Mouse (Mus musculus): Measurements from ENCODE around the gene Soat2. TPM values are rescaled to one million over a fixed set of nuclear protein-coding genes. Genes with fewer than 3 reads are reported as not detected.

Soat2 gene
- polyA plus RNA-seq, 1 experiment from 2014 or later, result 2.3 TPM

DNA sequence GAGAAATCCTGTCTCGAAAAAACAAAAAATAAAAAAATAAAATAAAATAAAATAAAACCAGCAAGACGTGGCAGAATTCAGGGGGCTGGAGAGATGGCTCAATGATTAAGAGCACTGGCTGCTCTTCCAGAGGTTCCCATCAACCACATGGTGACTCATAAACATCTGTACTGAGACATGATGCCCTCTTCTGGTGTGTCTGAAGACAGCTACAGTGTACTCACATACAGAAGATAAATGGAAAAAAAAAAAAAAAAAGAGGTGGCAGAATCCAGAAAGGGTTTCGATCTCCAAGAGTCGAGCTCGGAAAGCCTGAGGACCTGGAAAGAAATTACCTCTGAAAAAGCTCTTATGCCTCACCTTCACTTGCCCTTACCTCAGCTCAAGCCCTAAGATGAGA lies 9.2 kb upstream of the Soat2 start:
- no peak overlapping the region for H3K4me3 ChIP-seq (ENCODE audit: low read depth, low read length)
- H3K36me3 ChIP-seq (ENCODE audit: control insufficient read depth, insufficient read depth, low read length), result no peaks in the 10 kb centered on the region
- WGBS (ENCODE audit: insufficient replicate concordance), result 87% methylated on average over 5 of the region's 5 CpGs
- H3K27ac ChIP-seq (ENCODE audit: low read depth, low read length), result no peak overlapping the region
- H3K4me1 ChIP-seq (ENCODE audit: control insufficient read depth, insufficient read depth, low read length), result peaks cover 10% of the 10 kb centered on the region
- no peak overlapping the region for H3K9ac ChIP-seq (ENCODE audit: low read depth, low read length)
- ATAC-seq (replicated peaks; ENCODE audit: insufficient number of reproducible peaks, low FRiP score, low TSS enrichment), result no peak
- H3K27me3 ChIP-seq (ENCODE audit: control insufficient read depth, insufficient read depth, low read length), result peaks cover 26% of the 10 kb centered on the region
- no peaks in the 10 kb centered on the region for H3K9me3 ChIP-seq (replicated peaks; ENCODE audit: control insufficient read depth, low read length)
- no peak overlapping the region for H3K4me2 ChIP-seq

DNA sequence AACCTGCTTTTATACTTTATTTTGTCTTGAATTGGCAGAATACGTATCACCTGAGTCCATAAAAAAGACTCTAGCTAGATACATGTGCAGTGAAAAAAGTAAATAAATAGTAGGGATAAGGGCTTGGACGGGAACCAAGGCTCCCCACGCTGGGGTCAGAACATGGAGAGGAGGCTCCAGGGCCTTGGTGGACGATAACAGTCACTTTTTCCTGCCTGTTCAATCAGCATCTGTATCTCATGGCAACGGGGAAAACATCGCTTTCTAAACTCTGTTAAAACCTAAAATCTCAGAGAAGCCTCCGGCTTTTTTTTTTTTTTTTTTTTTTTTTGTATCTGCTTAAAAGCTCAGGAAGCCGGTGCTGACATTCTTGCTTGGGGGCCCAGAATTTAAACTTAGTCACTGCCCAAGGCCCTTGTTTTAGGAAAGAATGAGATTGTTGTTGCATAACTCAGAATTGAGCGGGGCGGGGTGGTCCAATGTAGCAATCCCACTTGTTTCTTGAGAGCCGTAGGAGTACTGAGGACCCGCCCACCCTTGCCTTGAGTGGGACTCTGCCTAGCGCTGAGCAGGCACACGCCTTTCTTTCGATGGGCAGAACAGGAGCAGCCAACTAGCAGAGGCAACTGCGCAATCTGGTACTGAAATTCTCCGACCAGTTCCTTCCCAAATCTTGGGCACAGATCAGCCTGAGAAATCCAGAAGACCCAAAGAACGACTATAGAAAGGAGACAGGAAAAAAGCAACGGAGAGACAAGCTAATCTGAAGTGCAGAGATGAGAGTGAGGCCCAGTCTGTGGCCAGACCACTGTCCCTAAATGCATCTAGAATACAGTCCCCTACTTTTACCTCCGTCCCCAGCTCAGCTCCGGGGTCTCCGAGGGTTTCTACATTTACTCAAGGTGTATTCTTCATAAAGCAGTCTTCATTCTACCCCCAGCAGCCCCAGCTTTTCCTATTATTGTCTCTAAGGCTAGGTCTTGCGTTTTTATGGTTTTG lies 7.1 kb upstream of the Soat2 start:
- H3K9ac ChIP-seq (ENCODE audit: low read depth, low read length), result no peak overlapping the region
- no peak overlapping the region for H3K4me3 ChIP-seq (ENCODE audit: low read depth, low read length)
- no peak overlapping the region for H3K4me2 ChIP-seq
- peaks cover 26% of the 10 kb centered on the region for H3K27me3 ChIP-seq (ENCODE audit: control insufficient read depth, insufficient read depth, low read length)
- H3K4me1 ChIP-seq (ENCODE audit: control insufficient read depth, insufficient read depth, low read length), result peaks cover 17% of the 10 kb centered on the region
- ATAC-seq (replicated peaks; ENCODE audit: insufficient number of reproducible peaks, low FRiP score, low TSS enrichment), result no peak
- no peaks in the 10 kb centered on the region for H3K36me3 ChIP-seq (ENCODE audit: control insufficient read depth, insufficient read depth, low read length)
- H3K9me3 ChIP-seq (replicated peaks; ENCODE audit: control insufficient read depth, low read length), result no peaks in the 10 kb centered on the region
- WGBS (ENCODE audit: insufficient replicate concordance), result 46% methylated on average over 23 of the region's 23 CpGs
- no peak overlapping the region for H3K27ac ChIP-seq (ENCODE audit: low read depth, low read length)

DNA sequence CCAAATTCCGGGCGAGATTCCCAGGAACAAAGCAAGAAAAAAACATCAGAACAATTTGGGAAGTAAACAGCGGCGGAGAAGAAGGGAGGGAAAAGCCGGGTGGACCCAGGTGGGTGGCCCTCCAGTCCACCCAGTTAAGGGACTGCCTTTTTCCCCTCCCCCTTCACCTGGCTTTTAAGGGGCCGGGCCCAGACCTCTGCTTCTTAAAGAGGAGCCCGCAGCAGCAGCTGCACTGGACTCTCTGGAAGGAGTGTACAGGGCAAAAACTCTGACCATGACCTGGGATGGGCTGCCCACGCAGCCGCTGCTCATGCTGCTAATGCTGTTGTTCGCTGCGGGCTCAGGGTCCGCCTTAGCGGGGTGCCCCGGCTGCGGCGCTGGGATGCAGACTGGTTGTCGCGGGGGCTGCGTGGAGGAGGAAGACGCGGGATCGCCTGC lies 6.0 kb upstream of the Soat2 start, which contains the start of gene Igfbp6:
TSS of gene Igfbp6 (plus strand) at position 89 of the 438 bp plus-strand sequence.
- WGBS (ENCODE audit: insufficient replicate concordance), result 9% methylated on average over 22 of the region's 22 CpGs
- Histone ChIP-seq H3K27ac (ENCODE audit: low read depth, low read length) (no peak within 1 kb of the TSS), H3K9ac (ENCODE audit: low read depth, low read length) (peak within 1 kb of the TSS; percentile 30; the same call in 1 of the 2 replicates), H3K27me3 (ENCODE audit: control insufficient read depth, insufficient read depth, low read length) (peaks cover 26% of the 10 kb centered on the region), H3K4me2 (peak within 1 kb of the TSS; percentile 53), H3K9me3 (replicated peaks; ENCODE audit: control insufficient read depth, low read length) (no peaks in the 10 kb centered on the region), H3K36me3 (ENCODE audit: control insufficient read depth, insufficient read depth, low read length) (no peaks in the 10 kb centered on the region), H3K4me1 (ENCODE audit: control insufficient read depth, insufficient read depth, low read length) (peaks cover 17% of the 10 kb centered on the region), H3K4me3 (ENCODE audit: low read depth, low read length) (peak within 1 kb of the TSS; percentile 23; the same call in 1 of the 2 replicates)
- no peak for ATAC-seq (replicated peaks; ENCODE audit: insufficient number of reproducible peaks, low FRiP score, low TSS enrichment)

GRCm38 (mm10) chr15:102144726-102145125 lies 5.6 kb upstream of the Soat2 start:
- H3K9me3 ChIP-seq (replicated peaks; ENCODE audit: control insufficient read depth, low read length), result no peaks in the 10 kb centered on the region
- peaks cover 17% of the 10 kb centered on the region for H3K4me1 ChIP-seq (ENCODE audit: control insufficient read depth, insufficient read depth, low read length)
- no peak for ATAC-seq (replicated peaks; ENCODE audit: insufficient number of reproducible peaks, low FRiP score, low TSS enrichment)
- H3K27ac ChIP-seq (ENCODE audit: low read depth, low read length), result no peak overlapping the region
- 11% methylated on average over 19 of the region's 19 CpGs for WGBS (ENCODE audit: insufficient replicate concordance)
- H3K4me2 ChIP-seq, result peak overlapping the region; percentile 53
- H3K9ac ChIP-seq (ENCODE audit: low read depth, low read length), result peak overlapping the region; percentile 30; the same call in 1 of the 2 replicates
- H3K4me3 ChIP-seq (ENCODE audit: low read depth, low read length), result peak overlapping the region; percentile 23; the same call in 1 of the 2 replicates
- peaks cover 26% of the 10 kb centered on the region for H3K27me3 ChIP-seq (ENCODE audit: control insufficient read depth, insufficient read depth, low read length)
- no peaks in the 10 kb centered on the region for H3K36me3 ChIP-seq (ENCODE audit: control insufficient read depth, insufficient read depth, low read length)

DNA sequence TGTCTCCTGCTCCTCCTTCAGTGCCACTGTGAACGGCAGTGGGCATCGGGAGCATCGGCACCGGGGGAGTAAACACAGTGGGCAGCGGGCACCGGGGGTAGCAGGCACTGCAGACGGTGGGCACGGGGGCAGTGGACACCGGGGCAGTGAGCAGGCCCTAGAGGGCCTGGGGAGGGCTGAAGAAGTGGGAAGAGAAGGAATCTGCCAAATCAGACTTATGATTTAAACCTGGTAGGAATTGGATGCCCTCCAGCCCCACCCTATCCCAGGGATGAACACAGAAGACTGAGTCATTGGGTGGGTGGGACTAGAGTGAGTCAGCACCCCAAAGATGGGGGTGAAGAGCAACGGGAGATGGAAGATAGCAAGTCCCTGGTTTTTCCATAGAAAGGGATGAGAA lies 5.0 kb upstream of the Soat2 start:
- no peak for ATAC-seq (replicated peaks; ENCODE audit: insufficient number of reproducible peaks, low FRiP score, low TSS enrichment)
- Histone ChIP-seq H3K27ac (ENCODE audit: low read depth, low read length) (no peak overlapping the region), H3K4me1 (ENCODE audit: control insufficient read depth, insufficient read depth, low read length) (peaks cover 21% of the 10 kb centered on the region), H3K4me3 (ENCODE audit: low read depth, low read length) (no peak overlapping the region), H3K27me3 (ENCODE audit: control insufficient read depth, insufficient read depth, low read length) (peaks cover 26% of the 10 kb centered on the region), H3K36me3 (ENCODE audit: control insufficient read depth, insufficient read depth, low read length) (no peaks in the 10 kb centered on the region), H3K9ac (ENCODE audit: low read depth, low read length) (no peak overlapping the region), H3K4me2 (no peak overlapping the region; the same call in 1 of the 2 replicates), H3K9me3 (replicated peaks; ENCODE audit: control insufficient read depth, low read length) (no peaks in the 10 kb centered on the region)
- WGBS (ENCODE audit: insufficient replicate concordance), result 78% methylated on average over 10 of the region's 10 CpGs

GRCm38 (mm10) chr15:102146089-102146488 lies 4.2 kb upstream of the Soat2 start:
- Histone ChIP-seq H3K9ac (ENCODE audit: low read depth, low read length) (no peak overlapping the region), H3K27me3 (ENCODE audit: control insufficient read depth, insufficient read depth, low read length) (peaks cover 26% of the 10 kb centered on the region), H3K9me3 (replicated peaks; ENCODE audit: control insufficient read depth, low read length) (no peaks in the 10 kb centered on the region), H3K4me3 (ENCODE audit: low read depth, low read length) (no peak overlapping the region), H3K4me1 (ENCODE audit: control insufficient read depth, insufficient read depth, low read length) (peaks cover 27% of the 10 kb centered on the region), H3K27ac (ENCODE audit: low read depth, low read length) (no peak overlapping the region), H3K4me2 (no peak overlapping the region), H3K36me3 (ENCODE audit: control insufficient read depth, insufficient read depth, low read length) (no peaks in the 10 kb centered on the region)
- WGBS (ENCODE audit: insufficient replicate concordance), result 66% methylated on average over 5 of the region's 5 CpGs
- no peak for ATAC-seq (replicated peaks; ENCODE audit: insufficient number of reproducible peaks, low FRiP score, low TSS enrichment)

- no peak overlapping the region for H3K4me2 ChIP-seq
- no peak overlapping the region for H3K9ac ChIP-seq (ENCODE audit: low read depth, low read length)
- H3K27ac ChIP-seq (ENCODE audit: low read depth, low read length), result no peak overlapping the region
- H3K4me3 ChIP-seq (ENCODE audit: low read depth, low read length), result no peak overlapping the region
- H3K4me1 ChIP-seq (ENCODE audit: control insufficient read depth, insufficient read depth, low read length), result peaks cover 27% of the 10 kb centered on the region
- no peaks in the 10 kb centered on the region for H3K9me3 ChIP-seq (replicated peaks; ENCODE audit: control insufficient read depth, low read length)
- H3K27me3 ChIP-seq (ENCODE audit: control insufficient read depth, insufficient read depth, low read length), result peaks cover 26% of the 10 kb centered on the region
- 8% methylated on average over 1 of the region's 1 CpGs for WGBS (ENCODE audit: insufficient replicate concordance)
- H3K36me3 ChIP-seq (ENCODE audit: control insufficient read depth, insufficient read depth, low read length), result no peaks in the 10 kb centered on the region
- ATAC-seq (replicated peaks; ENCODE audit: insufficient number of reproducible peaks, low FRiP score, low TSS enrichment), result no peak
Observed at GRCm38 (mm10) chr15:102146882-102147281, 3.4 kb upstream of the Soat2 start.

DNA sequence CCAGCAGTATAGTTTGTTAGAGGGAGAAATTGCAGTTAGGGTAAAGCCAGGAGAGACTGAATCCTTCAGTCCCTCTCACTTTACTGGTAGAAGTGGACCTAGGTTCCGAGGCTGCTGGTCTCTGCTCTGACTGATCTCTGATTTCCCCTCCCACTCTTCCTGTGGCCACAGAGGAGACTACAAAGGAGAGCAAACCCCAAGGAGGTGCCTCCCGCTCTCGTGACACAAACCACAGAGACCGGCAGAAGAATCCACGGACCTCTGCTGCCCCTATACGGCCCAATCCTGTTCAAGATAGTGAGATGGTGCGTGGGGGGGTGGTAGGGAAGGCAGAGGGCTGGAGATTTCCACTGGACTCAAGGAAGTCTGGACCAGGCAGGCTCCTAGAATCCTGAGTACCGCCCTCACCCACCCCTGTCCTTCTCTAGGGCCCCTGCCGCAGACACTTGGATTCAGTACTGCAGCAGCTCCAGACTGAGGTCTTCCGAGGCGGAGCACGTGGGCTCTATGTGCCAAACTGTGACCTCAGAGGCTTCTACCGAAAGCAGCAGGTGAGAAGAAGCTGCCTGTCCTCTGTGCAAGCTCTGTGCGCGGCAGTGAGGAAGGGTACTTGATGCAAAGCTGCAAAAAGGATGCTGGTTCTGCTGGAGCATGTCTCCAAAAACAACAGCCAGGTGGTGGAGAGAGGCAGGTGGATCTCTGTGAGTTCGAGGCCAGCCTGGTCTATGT lies 2.5 kb upstream of the Soat2 start:
- Histone ChIP-seq H3K4me3 (ENCODE audit: low read depth, low read length) (no peak overlapping the region), H3K36me3 (ENCODE audit: control insufficient read depth, insufficient read depth, low read length) (no peaks in the 10 kb centered on the region), H3K4me2 (no peak overlapping the region), H3K9me3 (replicated peaks; ENCODE audit: control insufficient read depth, low read length) (no peaks in the 10 kb centered on the region), H3K27ac (ENCODE audit: low read depth, low read length) (no peak overlapping the region), H3K9ac (ENCODE audit: low read depth, low read length) (peak overlapping the region; percentile 52; the same call in 1 of the 2 replicates), H3K27me3 (ENCODE audit: control insufficient read depth, insufficient read depth, low read length) (peaks cover 23% of the 10 kb centered on the region), H3K4me1 (ENCODE audit: control insufficient read depth, insufficient read depth, low read length) (peaks cover 27% of the 10 kb centered on the region)
- ATAC-seq (replicated peaks; ENCODE audit: insufficient number of reproducible peaks, low FRiP score, low TSS enrichment), result no peak
- 56% methylated on average over 16 of the region's 16 CpGs for WGBS (ENCODE audit: insufficient replicate concordance)
